Mouse (Mus musculus) testis, adult 2 months (tissue): ENCODE measurements around the gene Pkp1.

ENCODE experiments used
- CTCF ChIP-seq: fragments of 200-500 bp; IDR thresholded peaks from 2 replicates; pipeline ENCODE4 v1.5.1; 2012; ENCODE audit warnings: low read depth, mild to moderate bottlenecking, inconsistent platforms, low read length, moderate library complexity; ENCODE audit not compliant: control insufficient read depth, insufficient read depth, insufficient replicate concordance
- POLR2A ChIP-seq: fragments of 200-500 bp; IDR thresholded peaks from 2 replicates; pipeline ENCODE4 v1.6.1; 2012; ENCODE audit warnings: low read depth, mild to moderate bottlenecking, inconsistent platforms, low read length, moderate library complexity; ENCODE audit not compliant: control insufficient read depth

- TF ChIP-seq CTCF (no peak), POLR2A (no peak)
Measured at GRCm38 (mm10) chr1:135861980-135862552, 56.9 kb downstream of the Pkp1 start.
